Mouse (Mus musculus) cortical plate, adult 2 months (tissue): ENCODE data around the gene Plekha4.

Experiments used
- CTCF ChIP-seq: fragments of 200-500 bp; IDR thresholded peaks from 2 replicates; pipeline ENCODE4 v1.5.1; 2011; ENCODE audit warnings: mild to moderate bottlenecking, control low read depth, low read length; ENCODE audit not compliant: insufficient read depth; ENCODE audit errors: extremely low read depth
- POLR2A ChIP-seq: fragments of 200-500 bp; IDR thresholded peaks from 2 replicates; pipeline ENCODE4 v1.6.1; 2011; ENCODE audit warnings: mild to moderate bottlenecking, low read length, control low read depth; ENCODE audit not compliant: insufficient read depth; ENCODE audit errors: extremely low read depth

- TF ChIP-seq CTCF = no peak
- TF ChIP-seq POLR2A = no peak
Measured at GRCm38 (mm10) chr7:45549641-45550436, 23.7 kb downstream of the Plekha4 start.
